Mouse (Mus musculus) limb, embryonic 14.5 days (tissue): Measurements from ENCODE around the gene Fbxl17. TPM values are rescaled to one million over a fixed set of nuclear protein-coding genes. Genes with fewer than 3 reads are reported as not detected.

ENCODE experiments used
- ATAC-seq: fragments of 200-750 bp; cut with Nextera tagmentation; 2 replicates; pipeline ENCODE4 v1.8.0; 2017; ENCODE audit warnings: low read depth, moderate number of reproducible peaks, moderate TSS enrichment; ENCODE audit not compliant: low FRiP score
- DNase-seq: peaks from one replicate; pipeline ENCODE4 v3.0.0-alpha.2; 2015; ENCODE audit warnings: low spot score
- H3K27ac ChIP-seq: fragments of 300-500 bp; sonication (generic); replicated peaks from 2 replicates; pipeline ENCODE4 v1.5.1; 2014; ENCODE audit warnings: low read depth, mild to moderate bottlenecking, low read length, moderate library complexity, mixed read lengths
- H3K27me3 ChIP-seq: fragments of 300-500 bp; sonication (generic); 2 replicates; pipeline ENCODE4 v1.6.1; 2014; ENCODE audit warnings: low read length, mixed read lengths; ENCODE audit not compliant: control insufficient read depth, insufficient read depth
- H3K36me3 ChIP-seq: fragments of 300-500 bp; sonication (generic); 2 replicates; pipeline ENCODE4 v1.6.1; 2014; ENCODE audit warnings: mild to moderate bottlenecking, low read length, moderate library complexity, mixed read lengths; ENCODE audit not compliant: control insufficient read depth, insufficient read depth
- H3K4me1 ChIP-seq: fragments of 300-500 bp; sonication (generic); 2 replicates; pipeline ENCODE4 v1.6.1; 2014; ENCODE audit warnings: antibody characterized with exemption, low read length, mixed read lengths; ENCODE audit not compliant: control insufficient read depth, insufficient read depth
- H3K4me2 ChIP-seq: fragments of 300-500 bp; sonication (generic); replicated peaks from 2 replicates; pipeline ENCODE4 v1.6.1; 2014; ENCODE audit warnings: low read depth, mild to moderate bottlenecking, low read length, moderate library complexity; ENCODE audit not compliant: severe bottlenecking
- H3K4me3 ChIP-seq: fragments of 300-500 bp; sonication (generic); replicated peaks from 2 replicates; pipeline ENCODE4 v1.5.1; 2014; ENCODE audit warnings: low read length
- H3K9ac ChIP-seq: fragments of 300-500 bp; sonication (generic); 2 replicates; pipeline ENCODE4 v1.6.1; 2014; ENCODE audit warnings: mild to moderate bottlenecking, low read depth, low read length, moderate library complexity; ENCODE audit not compliant: severe bottlenecking
- H3K9me3 ChIP-seq: fragments of 300-500 bp; sonication (generic); 2 replicates; pipeline ENCODE4 v1.6.1; 2016; ENCODE audit warnings: low read length; ENCODE audit not compliant: control insufficient read depth
- POLR2A ChIP-seq: fragments of 200-500 bp; IDR thresholded peaks from 2 replicates; pipeline ENCODE4 v1.8.0; 2012; ENCODE audit warnings: inconsistent platforms, mild to moderate bottlenecking, moderate library complexity, borderline replicate concordance; ENCODE audit not compliant: insufficient read depth, insufficient read length; ENCODE audit errors: extremely low read depth
- WGBS: fragments of 180-500 bp; shearing (Covaris S2); extraction: QIAGEN DNeasy Blood & Tissue Kit; methylation state at CpG from one replicate; pipeline ENCODE4 v1.1.7; 2014; 5-methylcytosine and 5-hydroxymethylcytosine counted together
- polyA plus RNA-seq, 2 experiments: library from polyadenylated mRNA; depleted of rRNA in 1 of 2; stranded (reverse) in 1 of 2; unstranded in 1 of 2; fragments of >200 nt; fragmentation: Nextera tagmentation in 1 of 2; extraction: Ambion mirVana in 1 of 2; gene quantifications; 2 replicates each; pipeline versions ENCODE4 v1.2.1 to v1.2.3; 2012 to 2014

Fbxl17 gene
- polyA plus RNA-seq, 2 experiments: 12.6 to 12.9 TPM

DNA sequence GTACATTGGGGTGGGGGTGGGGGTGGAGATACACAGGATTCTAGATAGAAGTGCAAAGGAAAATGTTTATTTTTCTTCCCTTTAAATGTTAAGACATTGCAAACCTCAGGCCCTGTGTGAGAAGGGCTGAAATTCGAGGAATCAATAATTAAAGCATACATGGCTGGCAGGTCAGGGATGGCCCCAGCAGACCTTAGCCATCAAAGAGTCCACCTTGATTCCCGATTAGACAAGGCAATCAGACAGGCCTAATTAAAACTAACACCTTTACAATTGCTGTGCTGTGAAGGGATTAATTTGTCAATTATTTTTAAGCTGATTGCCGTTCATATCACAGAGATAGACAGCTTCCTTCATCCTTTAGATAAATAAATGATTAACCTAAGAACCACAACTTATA, 439.0 kb downstream of the Fbxl17 start:
- no peak overlapping the region for H3K4me3 ChIP-seq
- no peak overlapping the region for H3K9ac ChIP-seq
- ATAC-seq (no peak), DNase-seq (no peak)
- no peaks in the 10 kb centered on the region for H3K9me3 ChIP-seq
- H3K27ac ChIP-seq: no peak overlapping the region
- WGBS: 69% methylated on average over 3 of the region's 3 CpGs
- no peak overlapping the region for H3K4me2 ChIP-seq
- no peaks in the 10 kb centered on the region for H3K27me3 ChIP-seq
- H3K4me1 ChIP-seq: 0 out of 2 replicates have a peak, but pooled peaks cover 2% of the 10 kb centered on the region
- H3K36me3 ChIP-seq: no peaks in the 10 kb centered on the region
- TF ChIP-seq POLR2A: no peak

GRCm38 (mm10) chr17:63057740-63058388, 442.0 kb downstream of the Fbxl17 start:
- H3K36me3 ChIP-seq: no peaks in the 10 kb centered on the region
- 0 out of 2 replicates have a peak, but pooled peaks cover 2% of the 10 kb centered on the region for H3K4me1 ChIP-seq
- no peak overlapping the region for H3K4me3 ChIP-seq
- no peaks in the 10 kb centered on the region for H3K27me3 ChIP-seq
- ATAC-seq: no peak
- no peak overlapping the region for H3K9ac ChIP-seq
- no peak for DNase-seq
- H3K27ac ChIP-seq: no peak overlapping the region
- 75% methylated on average over 15 of the region's 15 CpGs for WGBS
- H3K9me3 ChIP-seq: no peaks in the 10 kb centered on the region
- TF ChIP-seq POLR2A: no peak
- no peak overlapping the region for H3K4me2 ChIP-seq

GRCm38 (mm10) chr17:63056976-63057375, 442.8 kb downstream of the Fbxl17 start:
- H3K9ac ChIP-seq: no peak overlapping the region
- no peak for ATAC-seq

DNA sequence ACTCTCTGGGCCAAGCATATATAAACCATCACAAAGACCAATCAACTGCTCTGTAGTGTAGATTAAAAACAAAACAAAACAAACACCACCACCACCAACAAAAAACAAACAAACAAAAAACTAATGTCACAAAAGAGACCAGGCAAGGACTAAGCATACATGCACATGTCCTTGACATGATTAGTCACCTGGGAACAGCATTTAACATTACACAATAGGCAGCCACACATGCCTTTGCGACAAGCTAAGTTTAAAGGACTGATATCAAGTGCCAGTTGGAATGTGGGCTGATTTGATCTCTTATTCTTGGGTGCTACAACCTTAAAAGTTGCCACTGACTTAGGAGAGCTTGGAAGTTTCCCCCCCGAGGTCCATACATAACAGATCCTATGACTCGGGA, 446.5 kb downstream of the Fbxl17 start:
- Histone ChIP-seq H3K9me3 (no peaks in the 10 kb centered on the region), H3K27me3 (no peaks in the 10 kb centered on the region), H3K4me1 (no peaks in the 10 kb centered on the region), H3K9ac (no peak overlapping the region), H3K4me2 (no peak overlapping the region), H3K4me3 (no peak overlapping the region), H3K36me3 (no peaks in the 10 kb centered on the region), H3K27ac (no peak overlapping the region)
- ATAC-seq (no peak), DNase-seq (no peak)
- no peak for TF ChIP-seq POLR2A
- 69% methylated on average over 3 of the region's 3 CpGs for WGBS

More at GRCm38 (mm10) chr17:63056976-63057375, 442.8 kb downstream of the Fbxl17 start:
- 90% methylated on average over 3 of the region's 3 CpGs for WGBS
- H3K4me2 ChIP-seq: no peak overlapping the region
- no peak overlapping the region for H3K4me3 ChIP-seq
- 0 out of 2 replicates have a peak, but pooled peaks cover 2% of the 10 kb centered on the region for H3K4me1 ChIP-seq
- DNase-seq: no peak
- no peaks in the 10 kb centered on the region for H3K9me3 ChIP-seq
- TF ChIP-seq POLR2A: no peak
- H3K36me3 ChIP-seq: no peaks in the 10 kb centered on the region
- no peaks in the 10 kb centered on the region for H3K27me3 ChIP-seq
- H3K27ac ChIP-seq: no peak overlapping the region

- Histone ChIP-seq H3K9ac (no peak overlapping the region), H3K4me3 (no peak overlapping the region), H3K9me3 (no peaks in the 10 kb centered on the region), H3K4me2 (no peak overlapping the region), H3K27ac (no peak overlapping the region), H3K36me3 (no peaks in the 10 kb centered on the region), H3K27me3 (no peaks in the 10 kb centered on the region), H3K4me1 (peaks cover 4% of the 10 kb centered on the region; the same call in 1 of the 2 replicates)
- TF ChIP-seq POLR2A: no peak
- no peak for DNase-seq
- 71% methylated on average over 3 of the region's 3 CpGs for WGBS
- no peak for ATAC-seq
Measured at GRCm38 (mm10) chr17:63046401-63046800, 453.4 kb downstream of the Fbxl17 start.
